Mouse (Mus musculus): ENCODE measurements around the gene Anxa11. TPM values are rescaled to one million over a fixed set of nuclear protein-coding genes. Genes with fewer than 3 reads are reported as not detected.
"Not testable (repeated sequence)": the region's sequence is repeated elsewhere in the genome, so short reads cannot be mapped to it uniquely, and the experiment has no call there.

The Anxa11 gene
- polyA plus RNA-seq, 1 experiment from 2014 or later, result 3.2 TPM

GRCm38 (mm10) chr14:25926814-25927561 is 85.0 kb downstream of the Anxa11 start:
- H3K27ac ChIP-seq; H3K4me2 ChIP-seq (replicated peaks); H3K4me3 ChIP-seq (replicated peaks; ENCODE audit: low read length); DNase-seq (ENCODE audit: low spot score); H3K4me1 ChIP-seq (replicated peaks; ENCODE audit: control insufficient read depth, insufficient read depth, low read length); H3K9me3 ChIP-seq (ENCODE audit: control insufficient read depth, low read length); H3K27me3 ChIP-seq (ENCODE audit: control insufficient read depth, insufficient read depth, low read length); H3K36me3 ChIP-seq (replicated peaks; ENCODE audit: control insufficient read depth, insufficient read depth); H3K9ac ChIP-seq: not testable (repeated sequence)
- ATAC-seq (ENCODE audit: low FRiP score), result peak; percentile 94
- no CpG with 5 or more reads among the region's 44 CpGs for WGBS

- no CpG with 5 or more reads among the region's 10 CpGs for WGBS
- DNase-seq (ENCODE audit: low spot score); H3K9me3 ChIP-seq (ENCODE audit: control insufficient read depth, low read length); H3K27ac ChIP-seq; H3K4me2 ChIP-seq (replicated peaks); H3K4me3 ChIP-seq (replicated peaks; ENCODE audit: low read length); H3K4me1 ChIP-seq (replicated peaks; ENCODE audit: control insufficient read depth, insufficient read depth, low read length); H3K27me3 ChIP-seq (ENCODE audit: control insufficient read depth, insufficient read depth, low read length); H3K9ac ChIP-seq; H3K36me3 ChIP-seq (replicated peaks; ENCODE audit: control insufficient read depth, insufficient read depth): not testable (repeated sequence)
- ATAC-seq (ENCODE audit: low FRiP score), result peak; percentile 84; the same call in 1 of the 2 replicates
Observed at GRCm38 (mm10) chr14:25927562-25927881, 85.6 kb downstream of the Anxa11 start, which contains the start of gene Tmem254a. Gene Tmem254a (minus strand): TSS chr14:25927672.

Small RNA genes within 50 kb of the gene (microRNA-seq; reads per million reads assigned to microRNA genes)
- gene Gm23701, result not detected

Other genes with a start within 250 kb of the Anxa11 start
- 29.5 and 31.8 TPM in 2 replicates for gene Ppif, start 148.0 kb upstream of the Anxa11 start, polyA plus RNA-seq (2014; fragmentation: Nextera tagmentation; extraction: Ambion mirVana)
- gene Zcchc24, start 73.1 kb upstream of the Anxa11 start, polyA plus RNA-seq (2014; fragmentation: Nextera tagmentation; extraction: Ambion mirVana), result 18.5 and 19.0 TPM in 2 replicates
- gene Plac9a, start 60.9 kb downstream of the Anxa11 start, polyA plus RNA-seq (2014; fragmentation: Nextera tagmentation; extraction: Ambion mirVana), result not detected in 2 replicates
- gene Tmem254a, start 85.5 kb downstream of the Anxa11 start, polyA plus RNA-seq (2014; fragmentation: Nextera tagmentation; extraction: Ambion mirVana), result 5.5 and 6.3 TPM in 2 replicates
- gene Cphx1, start 96.1 kb downstream of the Anxa11 start, polyA plus RNA-seq (2014; fragmentation: Nextera tagmentation; extraction: Ambion mirVana), result not detected in 2 replicates
- 1.6 and 1.9 TPM in 2 replicates for gene Duxbl1, start 136.4 kb downstream of the Anxa11 start, polyA plus RNA-seq (2014; fragmentation: Nextera tagmentation; extraction: Ambion mirVana)
- gene Gm9780, start 200.6 kb downstream of the Anxa11 start, polyA plus RNA-seq (2014; fragmentation: Nextera tagmentation; extraction: Ambion mirVana), result 5.2 and 8.5 TPM in 2 replicates
- gene Tmem254c, start 225.2 kb downstream of the Anxa11 start, polyA plus RNA-seq (2014; fragmentation: Nextera tagmentation; extraction: Ambion mirVana), result 27.7 and 30.4 TPM in 2 replicates
- gene Cphx2, start 239.4 kb downstream of the Anxa11 start, polyA plus RNA-seq (2014; fragmentation: Nextera tagmentation; extraction: Ambion mirVana), result not detected in 2 replicates
- gene Cphx3, start 240.1 kb downstream of the Anxa11 start, polyA plus RNA-seq (2014; fragmentation: Nextera tagmentation; extraction: Ambion mirVana), result not detected in 2 replicates

All from hindbrain, embryonic 14.5 days (tissue).